8 mouse cellular contexts compared by ENCODE assay signal in genomic region chr4:59850181-59850580, GRCm38 (mm10). TPM values are rescaled to one million over a fixed set of nuclear protein-coding genes. Genes with fewer than 3 reads are reported as not detected.
DNase-seq lines count a peak whose midpoint lies in the region; ATAC-seq lines count a peak whose summit lies in the region.

No protein-coding gene starts in this region.

- 55% methylated on average over 2 of the region's 2 CpGs for WGBS in liver, embryonic 12.5 days (ENCODE audit: insufficient replicate concordance)
- WGBS in stomach, embryonic 14.5 days = 64% methylated on average over 2 of the region's 2 CpGs

- DNase-seq in 3T3-L1 (ENCODE audit: low read depth, low spot score) = peak; percentile 74
- DNase-seq in ZHBTc4 (ENCODE audit: low read depth, low spot score) = peak; percentile 87
- DNase-seq in cerebellum, postnatal 36 days = peak; percentile 85 to 88
- peak; percentile 71 to 72 for DNase-seq in gastrocnemius, postnatal 36 days
- DNase-seq in kidney, adult 9 months = peak; percentile 76
- DNase-seq in neural tube, embryonic 10.5 days (ENCODE audit: extremely low spot score, low spot score) = peak; percentile 76

- peaks cover 10% of the 10 kb centered on the region for H3K36me3 ChIP-seq in liver, embryonic 12.5 days
- no peaks in the 10 kb centered on the region; the same call in 1 of the 2 replicates for H3K36me3 ChIP-seq in stomach, embryonic 14.5 days (ENCODE audit: control insufficient read depth, insufficient read depth, low read length)

- H3K9ac ChIP-seq in liver, embryonic 12.5 days = no peak overlapping the region
- no peak overlapping the region for H3K9ac ChIP-seq in stomach, embryonic 14.5 days (replicated peaks; ENCODE audit: low read depth, low read length)

- ATAC-seq in liver, embryonic 12.5 days = peak; percentile 40; the same call in 1 of the 2 replicates
- ATAC-seq in stomach, embryonic 14.5 days (ENCODE audit: insufficient number of reproducible peaks, insufficient read depth, low FRiP score, low read depth) = peak; percentile 66; the same call in 1 of the 2 replicates

- H3K4me3 ChIP-seq in liver, embryonic 12.5 days = no peak overlapping the region
- H3K4me3 ChIP-seq in stomach, embryonic 14.5 days (ENCODE audit: low read depth, low read length) = no peak overlapping the region

- peaks cover 6% of the 10 kb centered on the region; the same call in 1 of the 2 replicates for H3K4me1 ChIP-seq in liver, embryonic 12.5 days
- H3K4me1 ChIP-seq in stomach, embryonic 14.5 days (ENCODE audit: control insufficient read depth, insufficient read depth, low read length) = no peaks in the 10 kb centered on the region

- intact Hi-C loops in gastrocnemius, postnatal 36 days (cut with DNase I) = loop anchor here (2.0 kb wide), 1 partner anchor 63 kb away; no protein-coding TSS in a partner anchor

- no peaks in the 10 kb centered on the region for H3K9me3 ChIP-seq in liver, embryonic 12.5 days (replicated peaks)
- no peaks in the 10 kb centered on the region for H3K9me3 ChIP-seq in stomach, embryonic 14.5 days (ENCODE audit: control insufficient read depth, low read depth, low read length)

- H3K27ac ChIP-seq in liver, embryonic 12.5 days = no peak overlapping the region
- H3K27ac ChIP-seq in stomach, embryonic 14.5 days (ENCODE audit: low read length) = no peak overlapping the region

- H3K4me2 ChIP-seq in liver, embryonic 12.5 days = no peak overlapping the region
- H3K4me2 ChIP-seq in stomach, embryonic 14.5 days (replicated peaks; ENCODE audit: low read depth, low read length) = no peak overlapping the region

- no peaks in the 10 kb centered on the region for H3K27me3 ChIP-seq in liver, embryonic 12.5 days (replicated peaks)
- H3K27me3 ChIP-seq in stomach, embryonic 14.5 days (ENCODE audit: control insufficient read depth, insufficient read depth, low read length) = no peaks in the 10 kb centered on the region

RNA-seq across cellular contexts. Expression of gene Snx30, which starts 44.5 kb away (rescaled TPM):
- 1 to 10 TPM; 2.4 to 3.4 TPM for total RNA-seq in gastrocnemius, postnatal 36 days (2021)
- polyA plus RNA-seq in liver, embryonic 12.5 days (2016; fragmentation: Nextera tagmentation; extraction: Ambion mirVana) = 5.6 and 7.5 TPM in 2 replicates
- 8.9 and 10.8 TPM in 2 replicates for polyA plus RNA-seq in stomach, embryonic 14.5 days (2014; fragmentation: Nextera tagmentation; extraction: Ambion mirVana)

RNA-seq across cellular contexts. Expression of gene Inip, which starts 48.8 kb away (rescaled TPM):
- 1 to 10 TPM; 1.9 to 3.9 TPM for total RNA-seq in gastrocnemius, postnatal 36 days (2021)
- polyA plus RNA-seq in liver, embryonic 12.5 days (2016; fragmentation: Nextera tagmentation; extraction: Ambion mirVana) = 34.7 and 35.8 TPM in 2 replicates
- polyA plus RNA-seq in stomach, embryonic 14.5 days (2014; fragmentation: Nextera tagmentation; extraction: Ambion mirVana) = 55.4 and 57.6 TPM in 2 replicates
